In the genomic region with DNA sequence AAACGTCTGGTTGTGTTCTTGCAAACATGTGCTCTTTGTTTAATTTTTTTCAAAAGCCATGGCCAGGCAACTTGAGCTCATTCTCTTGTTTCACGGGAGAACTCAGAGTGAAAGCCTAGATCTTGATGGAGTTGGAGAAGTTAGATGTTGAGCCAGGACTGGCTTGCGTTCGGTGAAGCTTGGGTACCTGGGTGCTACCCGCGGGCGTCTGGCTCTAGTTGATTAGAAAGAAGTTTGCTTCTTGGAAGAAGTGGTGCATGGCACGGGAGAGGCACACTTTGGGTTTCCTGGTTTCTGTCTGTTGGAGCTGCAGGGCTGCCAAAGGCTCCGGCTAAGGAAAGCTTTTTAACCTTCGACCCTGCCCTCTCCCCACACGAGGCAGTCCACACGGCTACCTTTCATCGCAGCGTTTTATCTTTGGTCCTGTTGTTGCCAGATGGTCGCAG, we compare ENCODE assay signal across 9 mouse cellular contexts. TPM values are rescaled to one million over a fixed set of nuclear protein-coding genes. Genes with fewer than 3 reads are reported as not detected.
DNase-seq lines count a peak whose midpoint lies in the region; ATAC-seq and TF ChIP-seq lines count a peak whose summit lies in the region.
"Had no signal": no experiment of that assay in that cellular context is flagged by ENCODE, and none has a peak within 500 bp of the region (broad histone marks: within the 10 kb centered on the region; RNA-seq: fewer than 3 reads in every experiment).

No protein-coding gene starts in this region.

- ATAC-seq in heart, embryonic 15.5 days (replicated peaks; ENCODE audit: insufficient number of reproducible peaks, insufficient read depth, low FRiP score, low read depth): no peak
- ATAC-seq in intestine, postnatal 0 days: no peak
- ATAC-seq in midbrain, postnatal 0 days (ENCODE audit: low FRiP score): no peak

- H3K4me3 ChIP-seq in heart, embryonic 15.5 days: peak overlapping the region; percentile 74
- H3K4me3 ChIP-seq in embryonic facial prominence, embryonic 10.5 days: peak overlapping the region; percentile 83
- peak overlapping the region; percentile 48 for H3K4me3 ChIP-seq in intestine, postnatal 0 days (ENCODE audit: low read depth, low read length)
- H3K4me3 ChIP-seq in midbrain, postnatal 0 days (ENCODE audit: low read depth, low read length): peak overlapping the region; percentile 74

- peaks cover 39% of the 10 kb centered on the region for H3K27me3 ChIP-seq in heart, embryonic 15.5 days
- peaks cover 58% of the 10 kb centered on the region for H3K27me3 ChIP-seq in embryonic facial prominence, embryonic 10.5 days (replicated peaks; ENCODE audit: low read depth, poor library complexity, severe bottlenecking)
- H3K27me3 ChIP-seq in intestine, postnatal 0 days (replicated peaks; ENCODE audit: control insufficient read depth, insufficient read depth, low read length): peaks cover 21% of the 10 kb centered on the region
- H3K27me3 ChIP-seq in midbrain, postnatal 0 days (ENCODE audit: insufficient read depth, low read length): peaks cover 22% of the 10 kb centered on the region; the same call in 1 of the 2 replicates

- H3K9me3 ChIP-seq in heart, embryonic 15.5 days (replicated peaks): no peaks in the 10 kb centered on the region
- no peaks in the 10 kb centered on the region for H3K9me3 ChIP-seq in embryonic facial prominence, embryonic 10.5 days
- no peaks in the 10 kb centered on the region for H3K9me3 ChIP-seq in intestine, postnatal 0 days (ENCODE audit: control insufficient read depth)
- H3K9me3 ChIP-seq in midbrain, postnatal 0 days (ENCODE audit: low read length): no peaks in the 10 kb centered on the region

- H3K4me2 ChIP-seq in heart, embryonic 15.5 days: peak overlapping the region; percentile 98
- peak overlapping the region; percentile 91 for H3K4me2 ChIP-seq in intestine, postnatal 0 days (replicated peaks; ENCODE audit: low read depth)
- H3K4me2 ChIP-seq in midbrain, postnatal 0 days (ENCODE audit: low read depth, low read length, poor library complexity, severe bottlenecking): peak overlapping the region; percentile 98

- 1% methylated on average over 15 of the region's 15 CpGs for WGBS in heart, embryonic 15.5 days
- WGBS in embryonic facial prominence, embryonic 10.5 days: 1% methylated on average over 15 of the region's 15 CpGs
- WGBS in intestine, postnatal 0 days: 2% methylated on average over 15 of the region's 15 CpGs
- 1% methylated on average over 15 of the region's 15 CpGs for WGBS in midbrain, postnatal 0 days

- 0 out of 2 replicates have a peak overlapping the region, but pooled peaks have one; percentile 43 for H3K27ac ChIP-seq in heart, embryonic 15.5 days
- H3K27ac ChIP-seq in embryonic facial prominence, embryonic 10.5 days (replicated peaks): peak overlapping the region; percentile 90
- no peak overlapping the region for H3K27ac ChIP-seq in intestine, postnatal 0 days (ENCODE audit: low read depth, low read length)
- no peak overlapping the region for H3K27ac ChIP-seq in midbrain, postnatal 0 days (ENCODE audit: low read depth, low read length)

- H3K36me3 ChIP-seq in heart, embryonic 15.5 days: no peaks in the 10 kb centered on the region
- no peaks in the 10 kb centered on the region for H3K36me3 ChIP-seq in embryonic facial prominence, embryonic 10.5 days (replicated peaks)
- no peaks in the 10 kb centered on the region for H3K36me3 ChIP-seq in intestine, postnatal 0 days (ENCODE audit: control insufficient read depth, insufficient read depth)
- no peaks in the 10 kb centered on the region for H3K36me3 ChIP-seq in midbrain, postnatal 0 days (ENCODE audit: insufficient read depth, low read length)

- no peak for DNase-seq in heart, adult 9 months (ENCODE audit: low spot score in 2 of 2)
- peak; percentile 59 for DNase-seq in embryonic facial prominence, embryonic 10.5 days (ENCODE audit: low spot score)
- DNase-seq in midbrain, postnatal 0 days (ENCODE audit: low spot score): no peak
- DNase-seq in adrenal gland, postnatal 25 days: no peak
- DNase-seq in thymus, postnatal 10 days (ENCODE audit: low spot score in 2 of 2): no peak
- no peak for DNase-seq in layer of hippocampus, adult 11-12 months (ENCODE audit: low spot score)

- H3K9ac ChIP-seq in heart, embryonic 15.5 days: peak overlapping the region; percentile 72; the same call in 1 of the 2 replicates
- 0 out of 2 replicates have a peak overlapping the region, but pooled peaks have one; percentile 48 for H3K9ac ChIP-seq in intestine, postnatal 0 days (ENCODE audit: low read depth, low read length)
- no peak overlapping the region for H3K9ac ChIP-seq in midbrain, postnatal 0 days (replicated peaks; ENCODE audit: low read length, poor library complexity, severe bottlenecking)

- no peak for TF ChIP-seq CTCF in intestine, postnatal 0 days (IDR thresholded peaks at IDR 0.05; ENCODE audit: low read depth)
- no peak for TF ChIP-seq CTCF in midbrain, postnatal 0 days (IDR thresholded peaks at IDR 0.05)

- H3K4me1 ChIP-seq in heart, embryonic 15.5 days (replicated peaks): peaks cover 19% of the 10 kb centered on the region
- H3K4me1 ChIP-seq in embryonic facial prominence, embryonic 10.5 days: peaks cover 33% of the 10 kb centered on the region
- H3K4me1 ChIP-seq in intestine, postnatal 0 days (replicated peaks; ENCODE audit: control insufficient read depth, insufficient read depth, low read length): peaks cover 4% of the 10 kb centered on the region; the same call in 1 of the 2 replicates
- H3K4me1 ChIP-seq in midbrain, postnatal 0 days (ENCODE audit: insufficient read depth, low read length): no peaks in the 10 kb centered on the region; the same call in 1 of the 2 replicates

RNA-seq across cellular contexts. Expression of a gene that starts 0.9 kb away (rescaled TPM):
- polyA plus RNA-seq in heart, embryonic 15.5 days (2015; fragmentation: Nextera tagmentation; extraction: Ambion mirVana): 5.0 and 6.3 TPM in 2 replicates
- 2.2 and 3.6 TPM in 2 replicates for polyA plus RNA-seq in embryonic facial prominence, embryonic 10.5 days (2016; fragmentation: Nextera tagmentation; extraction: Ambion mirVana)
- polyA plus RNA-seq in intestine, postnatal 0 days (2015; fragmentation: Nextera tagmentation; extraction: Ambion mirVana): 0.12 and 0.26 TPM in 2 replicates
- 3.1 and 3.2 TPM in 2 replicates for total RNA-seq in midbrain, postnatal 0 days (2014; rRNA removed)
- polyA plus RNA-seq in midbrain, postnatal 0 days (2015; fragmentation: Nextera tagmentation; extraction: Ambion mirVana): 1.8 and 2.0 TPM in 2 replicates
- 0.48 and 0.73 TPM in 2 replicates for total RNA-seq in adrenal gland, postnatal 25 days (2021)
- total RNA-seq: MEL had no signal

RNA-seq across cellular contexts. Expression of a gene that starts 34.4 kb away (rescaled TPM):
- 9.6 and 11.3 TPM in 2 replicates for polyA plus RNA-seq in heart, embryonic 15.5 days (2015; fragmentation: Nextera tagmentation; extraction: Ambion mirVana)
- polyA plus RNA-seq in embryonic facial prominence, embryonic 10.5 days (2016; fragmentation: Nextera tagmentation; extraction: Ambion mirVana): 23.7 and 25.8 TPM in 2 replicates
- 4.8 and 5.8 TPM in 2 replicates for polyA plus RNA-seq in intestine, postnatal 0 days (2015; fragmentation: Nextera tagmentation; extraction: Ambion mirVana)
- total RNA-seq in midbrain, postnatal 0 days (2014; rRNA removed): 4.3 and 5.6 TPM in 2 replicates
- 3.7 and 5.6 TPM in 2 replicates for polyA plus RNA-seq in midbrain, postnatal 0 days (2015; fragmentation: Nextera tagmentation; extraction: Ambion mirVana)
- total RNA-seq in adrenal gland, postnatal 25 days (2021): 8.7 and 9.1 TPM in 2 replicates

Comparison
In these comparisons a context has a peak if more than half of its experiments do, and no peak if none do; other contexts are left out.
1. H3K27ac ChIP-seq: peak in heart, embryonic 15.5 days (single experiment) and embryonic facial prominence, embryonic 10.5 days (single experiment); none in intestine, postnatal 0 days (single experiment) and midbrain, postnatal 0 days (single experiment).
2. Peak in every context shown above with its lines, with median percentiles within 50 percentile points of each other: H3K4me2 ChIP-seq and H3K4me3 ChIP-seq.